ENCODE assay signal across 35 mouse cellular contexts in the genomic region with DNA sequence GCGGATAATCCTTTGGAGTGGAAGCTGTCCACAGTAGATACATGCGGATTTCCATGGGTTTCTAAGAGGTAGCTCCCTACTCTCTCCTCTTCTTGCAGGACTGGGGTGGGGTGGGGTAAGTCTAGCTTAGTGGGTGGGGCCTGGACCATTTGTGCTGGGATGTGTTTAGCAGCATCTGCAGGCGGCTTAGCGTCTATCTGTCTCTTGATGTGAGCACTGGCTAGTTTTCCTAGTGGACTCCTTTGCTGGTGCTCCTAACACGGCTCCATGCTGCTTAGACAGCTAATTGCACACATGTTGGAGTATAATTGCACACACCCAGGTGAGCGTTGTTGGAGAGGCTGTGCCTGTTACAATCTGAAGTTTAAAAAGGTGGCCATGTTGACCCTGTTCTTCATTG.
"Had no signal": no experiment of that assay in that cellular context is flagged by ENCODE, and none has a peak within 500 bp of the region (broad histone marks: within the 10 kb centered on the region; RNA-seq: fewer than 3 reads in every experiment).

No protein-coding gene starts in this region.

- DNase-seq: heart, postnatal 10 days; heart, postnatal 14 days; heart, postnatal 36 days; heart, postnatal 4 days; kidney, adult 11 months; kidney, adult 18-20 months; kidney, adult 2 months; kidney, adult 8-10 months; kidney, adult 9 months; kidney, postnatal 10 days; kidney, postnatal 14 days; kidney, postnatal 25 days; kidney, postnatal 36 days; kidney, postnatal 4 days; layer of hippocampus, adult 9-11 months; layer of hippocampus, postnatal 36 days had no signal

- H3K27me3 ChIP-seq: heart, embryonic 12.5 days; heart, embryonic 13.5 days; heart, embryonic 15.5 days; hindbrain, embryonic 12.5 days; hindbrain, embryonic 13.5 days; hindbrain, embryonic 15.5 days; intestine, embryonic 15.5 days; kidney, embryonic 15.5 days had no signal

- H3K4me3 ChIP-seq: heart, embryonic 10.5 days; heart, embryonic 12.5 days; heart, embryonic 13.5 days; heart, embryonic 15.5 days; hindbrain, embryonic 10.5 days; hindbrain, embryonic 12.5 days; hindbrain, embryonic 13.5 days; hindbrain, embryonic 15.5 days; intestine, embryonic 15.5 days; kidney, embryonic 15.5 days; layer of hippocampus, adult 2 months had no signal

- H3K27ac ChIP-seq: heart, embryonic 10.5 days; heart, embryonic 13.5 days; heart, embryonic 15.5 days; hindbrain, embryonic 10.5 days; hindbrain, embryonic 12.5 days; hindbrain, embryonic 13.5 days; hindbrain, embryonic 14.5 days; hindbrain, embryonic 15.5 days; hindbrain, postnatal 0 days; intestine, embryonic 15.5 days; kidney, embryonic 15.5 days; kidney, postnatal 0 days had no signal

- ATAC-seq: hindbrain, embryonic 16.5 days; hindbrain, postnatal 0 days; inflammation-experienced regulatory T-cells, adult 6 months; intestine, embryonic 15.5 days; intestine, embryonic 16.5 days; intestine, postnatal 0 days had no signal

- H3K9me3 ChIP-seq: heart, embryonic 10.5 days; heart, embryonic 13.5 days; heart, embryonic 15.5 days; hindbrain, embryonic 10.5 days; hindbrain, embryonic 12.5 days; hindbrain, embryonic 13.5 days; hindbrain, embryonic 15.5 days; intestine, embryonic 15.5 days; kidney, embryonic 15.5 days had no signal

- H3K4me2 ChIP-seq: heart, embryonic 11.5 days; heart, embryonic 12.5 days; heart, embryonic 13.5 days; heart, embryonic 15.5 days; hindbrain, embryonic 12.5 days; hindbrain, embryonic 13.5 days; hindbrain, embryonic 14.5 days; hindbrain, embryonic 15.5 days; intestine, embryonic 15.5 days; kidney, embryonic 15.5 days had no signal

- H3K4me1 ChIP-seq: heart, embryonic 10.5 days; heart, embryonic 12.5 days; heart, embryonic 13.5 days; heart, embryonic 15.5 days; intestine, embryonic 15.5 days; kidney, embryonic 15.5 days had no signal

- H3K36me3 ChIP-seq: heart, embryonic 10.5 days; heart, embryonic 12.5 days; heart, embryonic 13.5 days; heart, embryonic 15.5 days; hindbrain, embryonic 10.5 days; hindbrain, embryonic 12.5 days; hindbrain, embryonic 13.5 days; hindbrain, embryonic 15.5 days; intestine, embryonic 15.5 days; kidney, embryonic 15.5 days had no signal

- H3K9ac ChIP-seq: heart, embryonic 12.5 days; heart, embryonic 13.5 days; heart, embryonic 15.5 days; hindbrain, embryonic 12.5 days; hindbrain, embryonic 13.5 days; hindbrain, embryonic 14.5 days; hindbrain, embryonic 15.5 days; intestine, embryonic 15.5 days; kidney, embryonic 15.5 days had no signal
